Mouse (Mus musculus) splenic B cell, adult 2 months (primary cell): ENCODE measurements at regions not wholly inside any gene's neighbourhood (a gene's known extent, or its start where the extent isn't known, plus 50 kb on each side); places are given as distances from the start of the nearest gene placed in this dataset.

ENCODE experiments used
- DNase-seq: peaks from one replicate; pipeline ENCODE4 v3.0.0-alpha.2; 2011; ENCODE audit warnings: low read depth, low spot score
- H3K27me3 ChIP-seq: 2 replicates; pipeline ENCODE4 v1.6.1; 2012; ENCODE audit warnings: mild to moderate bottlenecking, low read length, moderate library complexity, mixed read lengths; ENCODE audit not compliant: control insufficient read depth, poor library complexity, insufficient read depth, severe bottlenecking
- H3K36me3 ChIP-seq: 2 replicates; pipeline ENCODE4 v1.6.1; 2012; ENCODE audit warnings: mild to moderate bottlenecking, low read length, moderate library complexity, mixed read lengths; ENCODE audit not compliant: control insufficient read depth, poor library complexity, insufficient read depth, severe bottlenecking

- no peak for DNase-seq
- H3K27me3 ChIP-seq, result no peaks in the 10 kb centered on the region; the same call in 1 of the 2 replicates
Measured at GRCm38 (mm10) chr3:142940874-142941273, 59.1 kb upstream of the Pkn2 start.

DNA sequence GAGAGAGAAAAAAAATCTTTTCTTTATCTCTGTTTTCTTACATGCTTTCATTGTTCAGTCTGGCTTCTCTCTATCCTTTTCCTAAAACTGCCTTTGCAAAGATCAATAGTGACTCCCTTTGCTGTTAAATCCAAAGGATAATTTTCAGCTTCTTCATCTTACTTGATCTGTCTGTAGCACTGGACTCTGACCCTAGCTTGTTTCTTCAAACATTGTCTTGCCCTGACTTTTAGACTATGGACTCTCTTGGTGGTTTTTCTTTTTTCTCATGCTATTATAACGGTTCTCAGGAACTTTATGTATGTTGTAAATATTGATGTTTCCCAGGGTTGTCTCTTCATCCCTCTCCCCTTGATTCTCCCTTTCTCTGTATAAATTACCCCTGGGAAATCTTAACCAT is 58.0 kb upstream of the Pkn2 start:
- DNase-seq, result no peak
- no peaks in the 10 kb centered on the region for H3K36me3 ChIP-seq
- no peaks in the 10 kb centered on the region; the same call in 1 of the 2 replicates for H3K27me3 ChIP-seq

More at GRCm38 (mm10) chr3:142940874-142941273, 59.1 kb upstream of the Pkn2 start:
- H3K36me3 ChIP-seq, result no peaks in the 10 kb centered on the region

GRCm38 (mm10) chr3:142935949-142936348 is 54.1 kb upstream of the Pkn2 start:
- peak; percentile 12 for DNase-seq
- H3K27me3 ChIP-seq, result no peaks in the 10 kb centered on the region
- H3K36me3 ChIP-seq, result no peaks in the 10 kb centered on the region

GRCm38 (mm10) chr3:142934326-142934725 is 52.5 kb upstream of the Pkn2 start:
- no peak for DNase-seq
- H3K36me3 ChIP-seq, result no peaks in the 10 kb centered on the region
- no peaks in the 10 kb centered on the region for H3K27me3 ChIP-seq

- H3K36me3 ChIP-seq, result no peaks in the 10 kb centered on the region
- no peak for DNase-seq
- H3K27me3 ChIP-seq, result no peaks in the 10 kb centered on the region
Measured at GRCm38 (mm10) chr3:142933684-142934259, 52.0 kb upstream of the Pkn2 start.
